Mouse (Mus musculus) intestine, embryonic 15.5 days (tissue): ENCODE results near the gene Zbtb38. TPM values are rescaled to one million over a fixed set of nuclear protein-coding genes. Genes with fewer than 3 reads are reported as not detected.

ENCODE experiments used
- ATAC-seq: fragments of 200-750 bp; cut with Nextera tagmentation; 2 replicates; pipeline ENCODE4 v1.8.0; 2017; ENCODE audit warnings: moderate TSS enrichment, moderate library complexity
- H3K27ac ChIP-seq: fragments of 300-500 bp; sonication (generic); 2 replicates; pipeline ENCODE4 v1.5.1; 2015; ENCODE audit warnings: mild to moderate bottlenecking, inconsistent platforms
- H3K27me3 ChIP-seq: fragments of 300-500 bp; sonication (generic); replicated peaks from 2 replicates; pipeline ENCODE4 v1.6.1; 2015; ENCODE audit warnings: inconsistent platforms
- H3K36me3 ChIP-seq: fragments of 300-500 bp; sonication (generic); 2 replicates; pipeline ENCODE4 v1.6.1; 2015; ENCODE audit warnings: inconsistent platforms
- H3K4me1 ChIP-seq: fragments of 300-500 bp; sonication (generic); replicated peaks from 2 replicates; pipeline ENCODE4 v1.6.1; 2015; ENCODE audit warnings: inconsistent platforms
- H3K4me2 ChIP-seq: fragments of 300-500 bp; sonication (generic); replicated peaks from 2 replicates; pipeline ENCODE4 v1.6.1; 2015; ENCODE audit warnings: mild to moderate bottlenecking, inconsistent platforms
- H3K4me3 ChIP-seq: fragments of 300-500 bp; sonication (generic); replicated peaks from 2 replicates; pipeline ENCODE4 v1.5.1; 2015; ENCODE audit warnings: inconsistent platforms
- H3K9ac ChIP-seq: fragments of 300-500 bp; sonication (generic); 2 replicates; pipeline ENCODE4 v1.6.1; 2015; ENCODE audit warnings: inconsistent platforms
- H3K9me3 ChIP-seq: fragments of 300-500 bp; sonication (generic); 2 replicates; pipeline ENCODE4 v1.6.1; 2016; ENCODE audit warnings: inconsistent platforms
- WGBS: fragments of 180-500 bp; shearing (Covaris S2); methylation state at CpG from one replicate; pipeline ENCODE4 v1.1.7; 2015; 5-methylcytosine and 5-hydroxymethylcytosine counted together
- polyA plus RNA-seq: library from polyadenylated mRNA; unstranded; fragments of >200 nt; fragmentation: Nextera tagmentation; extraction: Ambion mirVana; gene quantifications from 2 replicates; pipeline ENCODE4 v1.2.1, GENCODE M21; 2015

The Zbtb38 gene
- 22.5 and 22.9 TPM in 2 replicates for polyA plus RNA-seq

DNA sequence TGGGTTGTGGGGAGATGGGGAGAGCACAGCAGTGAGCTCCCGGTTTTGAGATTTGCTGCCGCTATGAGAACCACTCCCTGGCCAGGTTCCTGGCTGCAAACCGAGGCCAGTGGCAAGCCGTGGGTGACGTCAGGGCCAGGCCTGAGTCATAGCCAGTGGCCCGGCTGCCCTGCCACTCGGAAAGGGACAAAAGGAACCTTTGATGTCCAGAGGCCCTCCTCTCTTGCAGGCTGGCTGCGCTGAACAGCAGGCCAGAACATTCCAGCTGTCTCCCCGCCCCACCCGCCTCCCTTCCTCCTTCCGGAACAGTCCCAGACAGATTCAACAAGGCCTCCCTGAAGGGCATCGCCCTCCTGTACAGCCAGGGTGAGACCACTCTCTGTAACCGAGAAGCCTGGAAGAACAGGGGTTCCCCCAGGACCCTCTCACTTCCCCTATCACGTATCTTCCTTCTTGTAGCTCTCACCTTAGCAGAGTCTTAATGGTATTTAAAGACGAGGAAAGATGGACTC is at the start of gene Zbtb38:
Gene Zbtb38 (minus strand): TSS at position 229 of the 512 bp plus-strand sequence.
- Histone ChIP-seq H3K9me3 (no peaks in the 10 kb centered on the region), H3K27ac (peak within 1 kb of the TSS; percentile 18; the same call in 1 of the 2 replicates), H3K4me1 (0 out of 2 replicates have a peak, but pooled peaks cover 12% of the 10 kb centered on the region), H3K9ac (no peak within 1 kb of the TSS), H3K4me3 (no peak within 1 kb of the TSS), H3K27me3 (no peaks in the 10 kb centered on the region), H3K4me2 (no peak within 1 kb of the TSS), H3K36me3 (no peaks in the 10 kb centered on the region)
- WGBS, result 46% methylated on average over 15 of the region's 15 CpGs
- ATAC-seq, result peak; percentile 90

GRCm38 (mm10) chr9:96800131-96800825 is 47.6 kb upstream of the Zbtb38 start:
- 26% methylated on average over 5 of the region's 5 CpGs for WGBS
- 0 out of 2 replicates have a peak, but pooled peaks have one; percentile 26 for ATAC-seq

DNA sequence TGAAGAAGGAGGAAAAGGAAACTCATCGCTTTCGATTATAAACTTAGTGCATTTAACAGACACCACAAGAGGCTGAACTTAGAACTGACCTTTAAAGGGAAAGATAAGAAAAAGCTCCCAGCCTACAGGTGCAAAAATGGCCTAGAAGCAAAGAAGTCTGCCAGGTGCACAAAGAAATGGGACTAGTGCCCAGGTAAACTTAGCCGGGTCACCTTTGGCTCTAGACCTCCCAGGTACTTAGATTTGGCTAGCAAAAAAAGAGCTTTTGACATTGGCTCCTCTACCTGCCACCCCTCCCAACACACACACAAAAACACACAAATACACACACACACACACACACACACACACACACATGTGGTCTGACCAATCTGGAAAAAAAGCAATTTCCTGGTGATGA is 44.7 kb upstream of the Zbtb38 start:
- no peak for ATAC-seq
- H3K4me3 ChIP-seq, result no peak overlapping the region

More at GRCm38 (mm10) chr9:96800131-96800825, 47.6 kb upstream of the Zbtb38 start:
- no peaks in the 10 kb centered on the region for H3K9me3 ChIP-seq
- no peaks in the 10 kb centered on the region for H3K36me3 ChIP-seq
- no peaks in the 10 kb centered on the region for H3K27me3 ChIP-seq
- no peak overlapping the region for H3K4me2 ChIP-seq
- no peak overlapping the region for H3K27ac ChIP-seq
- H3K9ac ChIP-seq, result no peak overlapping the region
- H3K4me3 ChIP-seq, result no peak overlapping the region
- peaks cover 7% of the 10 kb centered on the region; the same call in 1 of the 2 replicates for H3K4me1 ChIP-seq

GRCm38 (mm10) chr9:96795399-96795928 is 42.8 kb upstream of the Zbtb38 start:
- no peaks in the 10 kb centered on the region for H3K36me3 ChIP-seq
- H3K4me2 ChIP-seq, result peak overlapping the region; percentile 68
- H3K27ac ChIP-seq, result peak overlapping the region; percentile 42; the same call in 1 of the 2 replicates
- H3K9ac ChIP-seq, result peak overlapping the region; percentile 37; the same call in 1 of the 2 replicates
- ATAC-seq, result peak; percentile 77
- peaks cover 6% of the 10 kb centered on the region; the same call in 1 of the 2 replicates for H3K4me1 ChIP-seq
- H3K4me3 ChIP-seq, result peak overlapping the region; percentile 30
- 14% methylated on average over 10 of the region's 10 CpGs for WGBS
- no peaks in the 10 kb centered on the region for H3K9me3 ChIP-seq
- H3K27me3 ChIP-seq, result no peaks in the 10 kb centered on the region

More for the DNA sequence above, 44.7 kb upstream of the Zbtb38 start:
- H3K9ac ChIP-seq, result no peak overlapping the region
- no peaks in the 10 kb centered on the region for H3K36me3 ChIP-seq
- H3K4me1 ChIP-seq, result peaks cover 9% of the 10 kb centered on the region; the same call in 1 of the 2 replicates
- WGBS, result 87% methylated on average over 3 of the region's 3 CpGs
- H3K27me3 ChIP-seq, result no peaks in the 10 kb centered on the region
- H3K4me2 ChIP-seq, result no peak overlapping the region
- no peaks in the 10 kb centered on the region for H3K9me3 ChIP-seq
- no peak overlapping the region for H3K27ac ChIP-seq

GRCm38 (mm10) chr9:96794601-96795000 is 42.0 kb upstream of the Zbtb38 start:
- Histone ChIP-seq H3K9me3 (no peaks in the 10 kb centered on the region), H3K9ac (no peak overlapping the region), H3K4me2 (no peak overlapping the region), H3K4me3 (no peak overlapping the region), H3K27me3 (no peaks in the 10 kb centered on the region), H3K36me3 (no peaks in the 10 kb centered on the region), H3K27ac (no peak overlapping the region), H3K4me1 (peaks cover 6% of the 10 kb centered on the region; the same call in 1 of the 2 replicates)
- 83% methylated on average over 2 of the region's 2 CpGs for WGBS
- no peak for ATAC-seq

DNA sequence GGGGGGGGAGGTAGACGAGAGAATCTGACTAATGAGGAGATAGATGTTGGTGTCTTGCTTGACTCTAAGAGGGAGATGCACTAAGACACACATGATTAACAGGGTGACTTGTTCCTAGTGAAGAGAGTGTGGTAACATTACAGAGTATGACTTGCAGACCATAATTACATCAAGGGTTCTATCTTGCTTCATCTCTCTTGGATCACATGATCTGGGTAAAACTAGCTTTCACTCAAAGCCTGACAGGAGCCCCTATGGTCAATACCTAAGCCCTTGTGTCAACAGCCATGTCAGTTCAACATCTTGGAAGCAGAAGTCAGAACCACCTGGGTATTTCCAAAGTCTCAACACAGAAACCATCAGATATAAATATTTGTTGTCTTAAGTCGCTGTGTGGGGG is 39.9 kb upstream of the Zbtb38 start:
- Histone ChIP-seq H3K4me3 (no peak overlapping the region), H3K36me3 (no peaks in the 10 kb centered on the region), H3K27me3 (no peaks in the 10 kb centered on the region), H3K27ac (no peak overlapping the region), H3K4me2 (no peak overlapping the region), H3K9ac (no peak overlapping the region), H3K4me1 (peaks cover 6% of the 10 kb centered on the region; the same call in 1 of the 2 replicates), H3K9me3 (no peaks in the 10 kb centered on the region)
- WGBS, result 53% methylated on average over 2 of the region's 2 CpGs
- ATAC-seq, result no peak

DNA sequence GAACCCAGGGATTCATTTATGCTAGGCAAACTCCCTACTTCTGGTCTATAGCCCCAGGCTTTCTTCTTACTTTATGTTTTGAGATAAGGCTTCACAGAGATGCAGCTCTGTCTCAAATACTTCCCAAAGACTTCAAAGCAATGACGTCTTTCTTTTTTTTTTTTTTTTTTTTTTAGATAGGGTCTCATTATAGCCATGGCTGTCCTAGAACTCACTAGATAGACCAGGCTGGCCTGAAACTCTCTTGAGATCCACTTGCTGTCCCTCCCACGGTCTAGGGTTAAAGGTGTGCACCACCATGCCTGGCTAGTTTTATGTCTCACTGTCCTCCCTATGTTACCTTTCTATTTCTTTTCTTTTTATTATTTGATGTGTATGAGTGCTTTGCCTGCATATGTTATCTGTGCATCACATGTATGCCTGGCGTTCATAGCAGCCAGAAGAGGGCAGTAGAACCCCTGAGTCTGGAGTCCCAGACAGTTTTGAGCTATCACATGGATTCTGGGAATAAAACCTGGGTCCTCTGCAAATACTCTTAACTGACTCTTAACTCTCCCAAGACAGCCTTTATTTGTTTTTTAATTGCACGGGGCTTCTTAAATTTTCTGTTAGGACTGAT is 37.9 kb upstream of the Zbtb38 start:
- WGBS, result 50% methylated on average over 4 of the region's 4 CpGs
- Histone ChIP-seq H3K27me3 (no peaks in the 10 kb centered on the region), H3K4me2 (no peak overlapping the region), H3K9ac (no peak overlapping the region), H3K27ac (no peak overlapping the region), H3K4me3 (no peak overlapping the region), H3K36me3 (no peaks in the 10 kb centered on the region), H3K9me3 (no peaks in the 10 kb centered on the region), H3K4me1 (peaks cover 8% of the 10 kb centered on the region; the same call in 1 of the 2 replicates)
- no peak for ATAC-seq

DNA sequence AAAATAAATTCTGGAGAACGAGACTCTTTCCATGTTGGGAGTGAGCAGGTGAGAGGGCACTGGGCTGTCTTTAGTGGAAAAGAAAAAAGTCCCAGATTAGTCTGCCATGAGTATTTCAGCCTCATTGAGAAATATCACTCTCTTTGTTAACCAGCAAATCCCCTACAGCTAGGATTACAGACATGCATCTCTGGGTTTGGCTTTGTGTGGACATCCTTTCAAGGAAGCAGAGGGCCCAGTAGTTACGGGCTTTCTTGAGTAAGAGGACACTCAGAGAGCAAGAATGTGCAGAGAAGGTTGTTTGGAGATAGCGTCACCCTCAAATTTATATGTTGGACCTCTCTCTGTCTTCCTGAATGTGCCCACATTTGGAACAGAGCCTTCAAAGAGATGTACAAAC is 37.3 kb upstream of the Zbtb38 start:
- no peak for ATAC-seq
- 73% methylated on average over 3 of the region's 3 CpGs for WGBS
- no peak overlapping the region for H3K4me3 ChIP-seq
- no peaks in the 10 kb centered on the region for H3K27me3 ChIP-seq
- no peaks in the 10 kb centered on the region for H3K9me3 ChIP-seq
- no peak overlapping the region for H3K9ac ChIP-seq
- no peak overlapping the region for H3K27ac ChIP-seq
- no peak overlapping the region for H3K4me2 ChIP-seq
- 0 out of 2 replicates have a peak, but pooled peaks cover 4% of the 10 kb centered on the region for H3K4me1 ChIP-seq
- no peaks in the 10 kb centered on the region for H3K36me3 ChIP-seq

DNA sequence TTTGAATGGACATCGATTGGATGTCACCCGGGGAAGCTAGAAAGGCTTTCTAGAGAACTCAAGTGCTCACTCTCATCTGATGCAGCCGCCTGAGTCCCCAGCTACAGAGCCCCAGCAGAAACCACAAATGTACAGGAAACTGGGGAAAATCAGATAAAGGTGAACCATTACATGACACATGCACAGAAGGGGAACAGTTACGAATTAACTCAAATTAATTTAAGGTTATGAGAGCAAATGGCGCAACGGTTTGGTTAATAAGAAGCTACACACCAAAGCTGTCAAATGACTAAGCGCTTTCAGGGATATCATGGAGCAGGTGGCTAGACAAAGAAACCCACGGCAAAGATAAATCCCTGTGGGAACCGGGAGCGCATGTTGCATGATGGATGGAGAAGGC is 35.2 kb upstream of the Zbtb38 start:
- Histone ChIP-seq H3K9ac (no peak overlapping the region), H3K27ac (0 out of 2 replicates have a peak overlapping the region, but pooled peaks have one; percentile 20), H3K4me3 (no peak overlapping the region), H3K27me3 (no peaks in the 10 kb centered on the region), H3K4me1 (0 out of 2 replicates have a peak, but pooled peaks cover 4% of the 10 kb centered on the region), H3K9me3 (no peaks in the 10 kb centered on the region), H3K4me2 (no peak overlapping the region), H3K36me3 (no peaks in the 10 kb centered on the region)
- ATAC-seq, result peak; percentile 21; the same call in 1 of the 2 replicates
- 77% methylated on average over 10 of the region's 10 CpGs for WGBS

GRCm38 (mm10) chr9:96785871-96786342 is 33.3 kb upstream of the Zbtb38 start:
- ATAC-seq, result peak; percentile 73
- Histone ChIP-seq H3K9ac (no peak overlapping the region), H3K27ac (peak overlapping the region; percentile 67)

DNA sequence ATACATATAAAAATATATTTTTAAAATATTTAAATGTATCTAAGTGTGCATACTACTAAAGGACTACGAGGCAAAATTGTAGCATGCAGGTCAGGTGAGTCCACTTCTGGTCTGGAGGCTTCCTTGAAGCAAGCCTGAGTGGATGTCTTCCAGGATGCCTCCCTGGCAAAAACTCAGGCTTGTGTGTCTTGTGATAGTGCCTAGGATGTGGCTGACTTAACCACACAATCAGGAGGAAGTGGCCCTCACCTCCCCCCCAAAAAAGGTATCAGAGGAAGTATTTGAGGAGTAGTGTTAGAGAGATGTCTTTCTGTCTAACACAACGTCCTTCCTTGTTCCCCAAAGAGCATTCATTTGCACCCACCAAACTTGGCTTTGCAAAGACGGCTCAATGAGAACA is 32.6 kb upstream of the Zbtb38 start:
- H3K4me3 ChIP-seq, result no peak overlapping the region
- no peaks in the 10 kb centered on the region for H3K36me3 ChIP-seq
- no peaks in the 10 kb centered on the region for H3K9me3 ChIP-seq
- 63% methylated on average over 3 of the region's 3 CpGs for WGBS
- H3K27me3 ChIP-seq, result no peaks in the 10 kb centered on the region
- no peak overlapping the region for H3K9ac ChIP-seq
- no peak for ATAC-seq
- 0 out of 2 replicates have a peak, but pooled peaks cover 4% of the 10 kb centered on the region for H3K4me1 ChIP-seq
- peak overlapping the region; percentile 67 for H3K27ac ChIP-seq
- H3K4me2 ChIP-seq, result no peak overlapping the region

More at GRCm38 (mm10) chr9:96785871-96786342, 33.3 kb upstream of the Zbtb38 start:
- Histone ChIP-seq H3K4me2 (0 out of 2 replicates have a peak overlapping the region, but pooled peaks have one; percentile 19), H3K27me3 (no peaks in the 10 kb centered on the region), H3K4me3 (no peak overlapping the region), H3K36me3 (no peaks in the 10 kb centered on the region), H3K4me1 (0 out of 2 replicates have a peak, but pooled peaks cover 4% of the 10 kb centered on the region), H3K9me3 (no peaks in the 10 kb centered on the region)
- WGBS, result 16% methylated on average over 9 of the region's 9 CpGs

DNA sequence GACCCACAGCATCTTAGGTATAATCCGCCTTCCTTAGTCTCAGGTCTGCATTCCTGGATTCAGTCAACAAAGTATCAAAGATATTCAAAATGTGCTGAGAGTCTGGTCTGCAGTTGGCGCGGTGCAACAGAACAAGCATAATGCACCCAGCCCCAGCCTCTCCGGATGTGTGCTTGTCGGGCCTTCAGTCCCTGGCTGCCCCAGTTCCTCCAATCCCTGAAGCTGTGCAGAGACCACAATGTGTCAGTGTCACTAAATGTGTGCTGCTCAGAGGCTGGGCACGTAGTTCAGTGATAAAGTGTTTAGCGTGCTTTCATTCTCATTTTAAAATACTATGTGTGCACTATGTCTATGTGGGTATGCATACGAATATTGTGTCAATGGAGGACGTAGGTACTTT is 31.0 kb upstream of the Zbtb38 start:
- Histone ChIP-seq H3K27me3 (no peaks in the 10 kb centered on the region), H3K4me2 (no peak overlapping the region), H3K36me3 (no peaks in the 10 kb centered on the region), H3K9ac (no peak overlapping the region), H3K27ac (no peak overlapping the region), H3K9me3 (no peaks in the 10 kb centered on the region), H3K4me1 (0 out of 2 replicates have a peak, but pooled peaks cover 4% of the 10 kb centered on the region), H3K4me3 (no peak overlapping the region)
- WGBS, result 81% methylated on average over 9 of the region's 9 CpGs
- no peak for ATAC-seq
